In genomic region chr11:114676431-114676830, GRCm38 (mm10) we compare ENCODE assay signal across 8 mouse cellular contexts. TPM values are rescaled to one million over a fixed set of nuclear protein-coding genes. Genes with fewer than 3 reads are reported as not detected.
DNase-seq lines count a peak whose midpoint lies in the region; ATAC-seq and TF ChIP-seq lines count a peak whose summit lies in the region.

No protein-coding gene starts in this region.

- H3K4me3 ChIP-seq in bone marrow macrophage, adult 2 months (ENCODE audit: insufficient read depth, low read length) = peak overlapping the region; percentile 99
- H3K4me3 ChIP-seq in macrophage (ENCODE audit: inconsistent target) = peak overlapping the region; percentile 96

- H3K79me2 ChIP-seq in macrophage (ENCODE audit: inconsistent target) = peaks cover 69% of the 10 kb centered on the region

- peak; percentile 47 for DNase-seq in cerebellum, adult 11 months
- peak; percentile 48 for DNase-seq in gastrocnemius, postnatal 14 days
- DNase-seq in kidney, postnatal 10 days = peak; percentile 79
- no peak for DNase-seq in MN1 (ENCODE audit: low spot score)
- DNase-seq in right cerebral cortex, postnatal 36 days (ENCODE audit: low spot score in 2 of 2) = no peak

- intact Hi-C loops in gastrocnemius, postnatal 14 days (cut with DNase I; ENCODE audit: low total_unique reads) = loop anchor here (10.0 kb wide), 1 partner anchor 48 kb away; the partner anchor contains the start of gene Dnaic2

- peak overlapping the region; percentile 88 for H3K27ac ChIP-seq in bone marrow macrophage, adult 2 months (ENCODE audit: insufficient read depth, low read depth, low read length)
- peak overlapping the region; percentile 88 for H3K27ac ChIP-seq in macrophage

- TF ChIP-seq CTCF in bone marrow macrophage, adult 2 months (IDR thresholded peaks at IDR 0.05; ENCODE audit: low read depth, low read length) = no peak

- H3K4me1 ChIP-seq in bone marrow macrophage, adult 2 months (ENCODE audit: control insufficient read depth, insufficient read depth, low read length) = peaks cover 36% of the 10 kb centered on the region

- 3% methylated on average over 14 of the region's 14 CpGs for WGBS in macrophage (ENCODE audit: missing documents)

- peaks cover 15% of the 10 kb centered on the region for H3K36me3 ChIP-seq in macrophage (ENCODE audit: inconsistent target)

- no peak for TF ChIP-seq POLR2A in bone marrow macrophage, adult 2 months (IDR thresholded peaks at IDR 0.05; ENCODE audit: borderline replicate concordance, low read depth, low read length)

- no peak for ATAC-seq in cerebellum, adult (ENCODE audit: insufficient number of reproducible peaks, low FRiP score, low TSS enrichment)

RNA-seq across cellular contexts. Expression of gene Ttyh2, which starts 1.2 kb away (rescaled TPM):
- 29.6 and 37.5 TPM in 2 replicates for polyA plus RNA-seq in bone marrow macrophage, adult 2 months (2012; ENCODE audit: insufficient read depth, insufficient read length, missing spikeins)
- total RNA-seq in gastrocnemius, postnatal 14 days (2021) = 10 to 100 TPM; 32.9 to 48.2 TPM
- total RNA-seq in macrophage (2018; cell fraction: chromatin; rRNA removed) = 100 to 1,000 TPM in 10 of 26 experiments, 10 to 100 TPM in 16; 49.5 to 273 (median 89.0) TPM
- total RNA-seq in macrophage (2018; cell fraction: cytosol; rRNA removed) = 100 to 1,000 TPM; 138 to 232 (median 164) TPM
- 100 to 1,000 TPM in 25 of 26 experiments, 10 to 100 TPM in 1; 95.9 to 192 (median 148) TPM for total RNA-seq in macrophage (2018; cell fraction: nucleus; rRNA removed)
- polyA plus RNA-seq in macrophage (2018) = 65.9 to 116 TPM (median 90.0 TPM) in 3 replicates

RNA-seq across cellular contexts. Expression of gene Rpl38, which starts 8.1 kb away (rescaled TPM):
- polyA plus RNA-seq in bone marrow macrophage, adult 2 months (2012; ENCODE audit: insufficient read depth, insufficient read length, missing spikeins) = 1,601 and 1,765 TPM in 2 replicates
- 100 to 1,000 TPM; 832 to 884 TPM for total RNA-seq in gastrocnemius, postnatal 14 days (2021)
- 100 to 1,000 TPM in 1 of 26 experiments, 10 to 100 TPM in 25; 12.6 to 225 (median 31.4) TPM for total RNA-seq in macrophage (2018; cell fraction: chromatin; rRNA removed)
- 1,000 to 10,000 TPM in 16 of 26 experiments, 100 to 1,000 TPM in 10; 776 to 2,930 (median 1,241) TPM for total RNA-seq in macrophage (2018; cell fraction: cytosol; rRNA removed)
- 100 to 1,000 TPM; 118 to 308 (median 184) TPM for total RNA-seq in macrophage (2018; cell fraction: nucleus; rRNA removed)
- 892 to 1,637 TPM (median 1,558 TPM) in 3 replicates for polyA plus RNA-seq in macrophage (2018)

RNA-seq across cellular contexts. Expression of gene Dnaic2, which starts 50.8 kb away (rescaled TPM):
- not detected in 2 replicates for polyA plus RNA-seq in bone marrow macrophage, adult 2 months (2012; ENCODE audit: insufficient read depth, insufficient read length, missing spikeins)
- total RNA-seq in gastrocnemius, postnatal 14 days (2021) = under 1 TPM; 0.49 to 0.68 TPM
- 1 to 10 TPM in 12 of 26 experiments, under 1 TPM in 10, not detected in 4; 0.32 to 4.7 (median 1.1) TPM for total RNA-seq in macrophage (2018; cell fraction: chromatin; rRNA removed)
- total RNA-seq in macrophage (2018; cell fraction: cytosol; rRNA removed) = under 1 TPM in 10 of 26 experiments, not detected in 16; 0.03 to 0.19 (median 0.07) TPM
- 1 to 10 TPM in 1 of 26 experiments, under 1 TPM in 15, not detected in 10; 0.18 to 1.2 (median 0.48) TPM for total RNA-seq in macrophage (2018; cell fraction: nucleus; rRNA removed)
- polyA plus RNA-seq in macrophage (2018) = 0.09 TPM in 1 of 3 replicates, not detected in the others

Comparison
In these comparisons a context has a peak if more than half of its experiments do, and no peak if none do; other contexts are left out.
1. DNase-seq: peak in cerebellum, adult 11 months (single experiment), gastrocnemius, postnatal 14 days (single experiment) and kidney, postnatal 10 days (single experiment); none in MN1 (single experiment) and right cerebral cortex, postnatal 36 days (0 of 2).